Mouse (Mus musculus) ES-Bruce4 (cell line): ENCODE data around the gene Jmjd1c. TPM values are rescaled to one million over a fixed set of nuclear protein-coding genes. Genes with fewer than 3 reads are reported as not detected.

Experiments used
- H3K27ac ChIP-seq: 2 replicates; pipeline ENCODE4 v1.5.1; 2012; ENCODE audit warnings: low read length, inconsistent platforms; ENCODE audit not compliant: insufficient read depth
- H3K27me3 ChIP-seq: 2 replicates; pipeline ENCODE4 v1.6.1; 2012; ENCODE audit warnings: mild to moderate bottlenecking, low read length, inconsistent platforms; ENCODE audit not compliant: control insufficient read depth, poor library complexity, insufficient read depth, severe bottlenecking
- H3K36me3 ChIP-seq: 2 replicates; pipeline ENCODE4 v1.6.1; 2012; ENCODE audit warnings: inconsistent platforms, mild to moderate bottlenecking, low read length, moderate library complexity; ENCODE audit not compliant: control insufficient read depth, poor library complexity, insufficient read depth, severe bottlenecking
- H3K4me1 ChIP-seq: one replicate; pipeline ENCODE4 v1.8.1; 2011; ENCODE audit warnings: low read length; ENCODE audit not compliant: control insufficient read depth, insufficient read depth
- H3K4me3 ChIP-seq: 2 replicates; pipeline ENCODE4 v1.5.1; 2011; ENCODE audit warnings: low read depth, mild to moderate bottlenecking, low read length
- H3K9ac ChIP-seq: 2 replicates; pipeline ENCODE4 v1.6.1; 2012; ENCODE audit warnings: low read depth, mild to moderate bottlenecking, inconsistent platforms; ENCODE audit not compliant: poor library complexity, severe bottlenecking
- H3K9me3 ChIP-seq: replicated peaks from 2 replicates; pipeline ENCODE4 v1.6.1; 2012; ENCODE audit warnings: mild to moderate bottlenecking, low read length, inconsistent platforms; ENCODE audit not compliant: control insufficient read depth, poor library complexity, insufficient read depth, severe bottlenecking
- CTCF ChIP-seq: IDR thresholded peaks from one replicate; pipeline ENCODE4 v1.8.1; 2011; ENCODE audit warnings: low read depth, low read length
- EP300 ChIP-seq: IDR thresholded peaks from 2 replicates; pipeline ENCODE4 v1.6.1; 2011; ENCODE audit warnings: low read depth, low read length; ENCODE audit not compliant: insufficient read depth
- POLR2A ChIP-seq: IDR thresholded peaks from one replicate; pipeline ENCODE4 v1.8.1; 2011; ENCODE audit warnings: low read length; ENCODE audit not compliant: insufficient read depth
- polyA plus RNA-seq: library from polyadenylated mRNA; stranded (reverse); fragments of >200 nt; gene quantifications from 2 replicates; pipeline ENCODE4 v1.2.4, GENCODE M21; 2011; ENCODE audit warnings: low read depth; ENCODE audit not compliant: missing spikeins, insufficient read depth, insufficient read length

The Jmjd1c gene
- polyA plus RNA-seq, 1 experiment, result 141 TPM

DNA sequence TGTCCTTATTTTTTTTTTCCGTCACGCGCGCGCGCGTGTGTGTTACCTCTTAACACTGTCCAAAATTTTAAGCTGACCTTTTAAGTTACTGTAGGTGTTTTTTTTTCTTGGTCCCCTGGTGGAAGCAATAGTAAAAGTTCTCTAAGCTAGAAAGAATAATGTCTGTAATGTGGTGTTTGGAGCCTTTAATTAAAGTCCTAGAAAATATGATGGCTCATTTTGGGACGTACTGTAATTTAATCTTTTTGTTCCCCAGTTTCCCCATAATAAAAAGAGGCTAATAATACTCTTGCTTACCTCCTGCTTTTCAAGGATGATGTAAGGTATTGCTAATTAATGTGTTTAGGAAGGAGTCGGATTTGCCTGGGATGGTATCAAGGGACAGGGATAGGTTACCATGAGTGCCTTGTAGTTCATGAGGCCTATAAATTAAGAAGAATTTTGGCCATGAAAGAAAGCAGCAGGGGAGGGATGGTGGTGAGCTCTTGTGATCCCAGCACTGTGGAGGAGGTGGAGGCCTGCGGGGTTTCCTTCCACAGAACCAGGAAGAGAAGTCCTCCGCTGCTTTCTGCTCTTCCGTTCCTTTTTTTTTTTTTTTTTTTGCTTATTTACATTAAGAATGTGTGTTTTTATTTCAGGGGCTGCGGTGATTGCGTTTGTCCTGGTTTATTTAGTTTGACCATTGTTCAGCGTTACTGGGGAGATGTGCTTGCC is 1.7 kb downstream of the Jmjd1c start:
- Histone ChIP-seq H3K4me3 (peak overlapping the region; percentile 97), H3K9me3 (no peaks in the 10 kb centered on the region), H3K27me3 (no peaks in the 10 kb centered on the region), H3K4me1 (no peaks in the 10 kb centered on the region), H3K9ac (peak overlapping the region; percentile 94), H3K36me3 (0 out of 2 replicates have a peak, but pooled peaks cover 2% of the 10 kb centered on the region), H3K27ac (peak overlapping the region; percentile 89)
- TF ChIP-seq EP300 (no peak), CTCF (no peak), POLR2A (no peak)

- Histone ChIP-seq H3K9me3 (no peaks in the 10 kb centered on the region), H3K27ac (peak overlapping the region; percentile 68), H3K9ac (peak overlapping the region; percentile 94), H3K4me3 (peak overlapping the region; percentile 62), H3K27me3 (no peaks in the 10 kb centered on the region), H3K4me1 (no peaks in the 10 kb centered on the region), H3K36me3 (0 out of 2 replicates have a peak, but pooled peaks cover 2% of the 10 kb centered on the region)
- 0 out of 2 replicates have a peak, but pooled peaks have one; percentile 34 for TF ChIP-seq EP300
- no peak for TF ChIP-seq CTCF
These were observed 2.6 kb downstream of the Jmjd1c start for GRCm38 (mm10) chr10:67098408-67099050.

DNA sequence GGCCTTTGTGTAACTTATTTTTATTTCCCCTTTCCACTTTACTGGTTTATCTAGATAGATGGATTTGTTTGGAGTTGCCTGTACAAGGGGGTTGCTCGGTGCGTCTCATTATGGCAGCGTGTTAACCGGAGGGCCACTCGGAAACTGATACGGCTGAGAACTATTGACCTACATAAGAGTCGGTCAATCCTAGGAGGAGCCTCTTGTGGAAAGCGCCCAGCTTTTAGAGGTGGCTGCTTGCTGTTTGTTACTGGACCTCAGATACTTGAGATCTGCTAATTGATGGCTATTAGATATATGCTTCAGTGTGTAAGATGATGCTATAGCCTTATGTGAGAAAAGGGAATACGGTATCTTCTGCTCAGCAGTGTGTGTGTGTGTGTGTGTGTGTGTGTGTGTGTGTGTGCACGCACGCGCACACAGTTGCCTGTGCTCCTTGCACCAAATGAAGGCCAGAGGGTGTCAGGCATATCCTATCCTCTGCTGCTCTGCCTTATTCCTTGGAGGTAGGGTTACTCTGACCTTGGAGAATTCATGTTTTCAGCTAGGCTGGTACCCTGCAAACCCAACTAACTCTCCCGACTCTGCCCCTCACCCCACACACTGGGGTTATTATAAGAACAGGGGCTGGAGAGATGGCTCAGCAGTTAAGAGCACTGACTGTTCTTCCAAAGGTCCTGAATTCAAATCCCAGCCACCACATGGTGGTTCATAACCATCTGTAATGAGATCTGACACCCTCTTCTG is 3.4 kb downstream of the Jmjd1c start:
- TF ChIP-seq POLR2A, result no peak
- TF ChIP-seq EP300, result 0 out of 2 replicates have a peak, but pooled peaks have one; percentile 32
- TF ChIP-seq CTCF, result no peak
- Histone ChIP-seq H3K4me1 (no peaks in the 10 kb centered on the region), H3K9me3 (no peaks in the 10 kb centered on the region), H3K36me3 (0 out of 2 replicates have a peak, but pooled peaks cover 2% of the 10 kb centered on the region), H3K4me3 (peak overlapping the region; percentile 62), H3K27me3 (no peaks in the 10 kb centered on the region), H3K27ac (peak overlapping the region; percentile 68), H3K9ac (peak overlapping the region; percentile 94)

GRCm38 (mm10) chr10:67100011-67100661 is 4.2 kb downstream of the Jmjd1c start:
- Histone ChIP-seq H3K36me3 (0 out of 2 replicates have a peak, but pooled peaks cover 2% of the 10 kb centered on the region), H3K4me1 (no peaks in the 10 kb centered on the region), H3K27me3 (no peaks in the 10 kb centered on the region), H3K9ac (peak overlapping the region; percentile 94; the same call in 1 of the 2 replicates), H3K9me3 (no peaks in the 10 kb centered on the region), H3K4me3 (peak overlapping the region; percentile 28), H3K27ac (peak overlapping the region; percentile 68)
- peak; percentile 91 for TF ChIP-seq EP300
- no peak for TF ChIP-seq CTCF

GRCm38 (mm10) chr10:67100831-67101251 is 4.9 kb downstream of the Jmjd1c start:
- Histone ChIP-seq H3K27ac (peak overlapping the region; percentile 60), H3K27me3 (no peaks in the 10 kb centered on the region), H3K9ac (peak overlapping the region; percentile 1), H3K4me1 (no peaks in the 10 kb centered on the region), H3K4me3 (peak overlapping the region; percentile 37), H3K36me3 (0 out of 2 replicates have a peak, but pooled peaks cover 2% of the 10 kb centered on the region), H3K9me3 (no peaks in the 10 kb centered on the region)
- TF ChIP-seq EP300 (no peak), CTCF (no peak), POLR2A (no peak)
